Mouse (Mus musculus): ENCODE results near the gene Unc119.

Unc119 gene

DNA sequence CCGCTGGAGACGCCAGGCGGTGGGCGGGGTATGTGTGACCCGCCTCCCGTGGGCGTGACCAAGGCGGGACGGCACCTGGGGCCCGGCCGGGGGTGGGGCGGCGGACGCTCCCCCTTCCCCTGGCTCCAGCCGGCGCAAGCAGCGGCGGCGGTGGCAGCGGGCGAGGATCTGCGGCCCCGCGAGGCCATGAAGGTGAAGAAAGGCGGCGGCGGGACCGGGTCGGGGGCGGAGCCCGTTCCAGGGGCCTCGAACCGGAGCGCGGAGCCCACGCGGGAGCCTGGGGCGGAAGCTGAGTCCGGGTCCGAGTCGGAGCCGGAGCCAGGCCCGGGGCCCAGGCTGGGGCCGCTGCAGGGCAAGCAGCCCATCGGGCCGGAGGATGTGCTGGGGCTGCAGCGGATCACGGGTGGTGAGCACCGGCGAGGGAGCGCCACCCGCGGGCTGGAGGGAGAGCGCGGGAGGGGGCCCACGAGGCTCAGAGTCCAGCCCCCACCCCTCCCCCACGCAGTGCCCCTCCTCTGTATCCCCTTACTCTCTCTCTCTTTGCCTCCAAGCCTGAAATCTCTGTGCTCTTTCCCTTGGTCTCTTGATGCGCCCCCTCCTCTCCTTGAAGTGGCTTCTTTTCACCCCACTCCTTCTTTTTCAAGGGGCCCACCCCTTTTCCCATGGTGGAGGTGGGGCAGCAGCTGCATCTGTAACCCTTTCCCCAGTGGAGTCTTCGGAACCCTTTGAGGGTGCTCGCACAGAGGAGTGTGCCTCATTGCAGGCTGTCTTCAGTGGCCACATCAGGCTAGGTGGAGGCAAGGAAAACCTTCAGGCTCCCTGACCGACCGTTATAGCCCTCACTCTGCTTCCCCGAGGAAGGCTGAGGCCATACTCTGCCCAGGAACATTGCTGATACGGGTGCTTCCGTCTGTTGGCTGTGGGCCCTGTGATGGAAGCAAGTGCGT, at the start of gene Unc119:
Gene Unc119 (plus strand): TSS at position 102 of the 947 bp plus-strand sequence.
- DNase-seq (ENCODE audit: low read depth in 2 of 2, low spot score in 2 of 2) = peak; percentile 44 to 57

GRCm38 (mm10) chr11:78294585-78294984, 48.7 kb upstream of the Unc119 start:
- DNase-seq (ENCODE audit: low read depth in 2 of 2, low spot score in 2 of 2) = no peak

DNA sequence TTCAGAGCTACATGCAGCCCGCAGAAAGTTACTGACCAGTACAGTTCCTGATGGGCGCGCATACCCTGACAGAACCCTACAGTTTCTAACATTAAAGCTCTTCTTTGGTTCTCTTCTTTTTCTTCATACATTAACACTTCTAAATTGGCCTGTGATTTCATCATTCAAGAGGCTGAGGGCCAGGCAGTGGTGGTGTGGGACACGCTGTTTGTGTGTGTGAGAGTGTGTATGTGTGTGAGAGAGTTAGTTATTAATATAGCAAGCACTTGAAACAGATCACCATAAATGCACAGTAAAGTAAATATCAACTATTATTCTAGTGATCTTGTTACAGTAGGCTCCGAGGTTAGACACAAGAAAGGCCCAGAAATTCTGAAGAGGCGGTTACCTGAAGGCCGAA, 42.4 kb upstream of the Unc119 start:
- no peak for DNase-seq (ENCODE audit: low read depth in 2 of 2, low spot score in 2 of 2)

GRCm38 (mm10) chr11:78301357-78302084, 41.8 kb upstream of the Unc119 start, which contains the start of gene Spag5:
Gene Spag5 (plus strand): TSS chr11:78301529.
- peak; percentile 82 to 87 for DNase-seq (ENCODE audit: low read depth in 2 of 2, low spot score in 2 of 2)

- DNase-seq (ENCODE audit: low read depth in 2 of 2, low spot score in 2 of 2) = no peak
Observed at GRCm38 (mm10) chr11:78305272-78305671, 38.0 kb upstream of the Unc119 start.

GRCm38 (mm10) chr11:78310861-78311511, 32.3 kb upstream of the Unc119 start:
- no peak for DNase-seq (ENCODE audit: low read depth in 2 of 2, low spot score in 2 of 2)

GRCm38 (mm10) chr11:78313662-78314061, 29.6 kb upstream of the Unc119 start:
- DNase-seq (ENCODE audit: low read depth in 2 of 2, low spot score in 2 of 2) = no peak

DNA sequence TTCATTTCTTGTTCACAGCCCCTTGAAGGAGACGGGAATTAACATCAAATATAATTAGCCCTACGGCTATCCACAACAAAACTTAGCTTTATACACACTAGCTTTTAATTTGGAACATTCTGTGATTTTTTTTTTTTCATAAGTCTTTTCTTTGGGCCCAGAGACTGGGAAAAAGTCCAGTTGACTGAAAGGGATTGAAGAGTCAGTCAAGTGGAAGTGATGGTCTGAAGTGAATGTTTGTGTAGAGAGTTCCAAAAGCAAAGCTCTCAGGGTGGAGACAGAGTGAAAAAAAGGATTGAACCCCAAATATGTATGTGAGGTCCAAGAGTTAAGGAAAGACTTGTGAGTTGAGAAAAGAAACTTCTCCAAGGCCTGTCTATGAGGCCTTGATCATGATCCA, 24.9 kb upstream of the Unc119 start:
- DNase-seq (ENCODE audit: low read depth in 2 of 2, low spot score in 2 of 2) = no peak

GRCm38 (mm10) chr11:78322076-78322831, 21.0 kb upstream of the Unc119 start:
- DNase-seq (ENCODE audit: low read depth in 2 of 2, low spot score in 2 of 2) = no peak

DNA sequence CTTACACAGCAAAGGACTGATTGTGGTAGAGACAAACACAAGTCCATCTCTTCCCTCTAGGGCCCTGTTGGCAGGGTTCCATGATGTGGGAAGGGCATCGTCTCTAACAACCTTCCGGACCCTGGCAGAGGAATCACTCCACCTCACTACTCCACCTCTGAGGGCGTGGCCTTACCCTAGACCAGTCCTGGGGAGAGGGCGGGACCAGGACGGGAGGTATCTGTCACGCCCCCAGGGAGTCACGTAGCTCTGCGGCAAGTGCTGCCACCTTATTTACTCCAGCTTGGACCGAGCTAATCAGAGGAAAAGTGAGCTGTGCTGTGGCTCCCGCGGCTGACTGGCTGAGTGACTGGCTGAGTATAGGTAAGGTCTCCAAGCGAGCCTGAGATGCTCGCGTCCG, 20.4 kb upstream of the Unc119 start, which contains the start of gene Aldoc:
Gene Aldoc (plus strand): TSS at position 109 of the 400 bp plus-strand sequence.
- DNase-seq (ENCODE audit: low read depth in 2 of 2, low spot score in 2 of 2) = peak; percentile 66 to 82

GRCm38 (mm10) chr11:78324000-78324785, 19.1 kb upstream of the Unc119 start:
- no peak for DNase-seq (ENCODE audit: low read depth in 2 of 2, low spot score in 2 of 2)

DNA sequence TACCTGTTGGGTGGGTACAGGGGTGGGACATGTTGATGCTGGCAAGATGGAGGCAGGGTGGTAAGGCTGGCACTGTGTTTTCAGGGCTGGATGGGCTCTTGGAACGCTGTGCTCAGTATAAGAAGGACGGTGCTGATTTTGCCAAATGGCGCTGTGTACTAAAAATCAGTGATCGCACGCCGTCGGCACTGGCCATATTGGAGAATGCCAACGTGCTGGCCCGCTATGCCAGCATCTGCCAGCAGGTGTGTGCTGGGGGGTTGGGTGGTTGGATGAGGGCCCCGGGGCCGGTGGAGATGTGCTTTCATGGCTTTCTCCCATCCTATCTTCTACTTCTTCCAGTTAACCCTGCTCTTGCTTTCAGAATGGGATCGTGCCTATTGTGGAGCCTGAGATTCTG, 18.3 kb upstream of the Unc119 start:
- no peak for DNase-seq (ENCODE audit: low read depth in 2 of 2, low spot score in 2 of 2)

DNA sequence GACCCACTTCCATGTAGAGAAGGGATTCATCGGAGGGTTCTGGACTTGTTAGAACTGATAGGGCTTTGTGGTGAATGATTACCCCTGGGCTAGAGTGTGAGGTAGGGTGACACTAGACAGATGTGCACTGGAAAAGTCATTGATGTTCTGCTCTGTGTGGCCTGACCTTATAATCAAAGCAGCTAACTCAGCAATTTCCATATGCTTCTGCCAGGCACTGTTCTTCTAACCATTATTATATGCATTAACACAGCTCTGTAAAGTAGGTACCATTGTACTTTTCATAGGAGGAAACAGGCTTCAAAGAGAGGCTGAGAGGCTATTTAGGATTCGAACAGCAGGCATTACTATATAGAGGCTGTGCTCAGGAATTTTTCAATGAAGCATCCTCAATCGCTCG, 16.1 kb upstream of the Unc119 start:
- DNase-seq (ENCODE audit: low read depth in 2 of 2, low spot score in 2 of 2) = no peak

GRCm38 (mm10) chr11:78327634-78328511, 15.4 kb upstream of the Unc119 start, which contains the start of gene Pigs:
Gene Pigs (plus strand): TSS chr11:78328415.
- peak; percentile 83 to 92 for DNase-seq (ENCODE audit: low read depth in 2 of 2, low spot score in 2 of 2)

GRCm38 (mm10) chr11:78328512-78329056, 14.7 kb upstream of the Unc119 start:
- no peak for DNase-seq (ENCODE audit: low read depth in 2 of 2, low spot score in 2 of 2)

GRCm38 (mm10) chr11:78332676-78333075, 10.6 kb upstream of the Unc119 start:
- no peak for DNase-seq (ENCODE audit: low read depth in 2 of 2, low spot score in 2 of 2)

- DNase-seq (ENCODE audit: low read depth in 2 of 2, low spot score in 2 of 2) = no peak
Observed at GRCm38 (mm10) chr11:78333992-78334391, 9.3 kb upstream of the Unc119 start.

GRCm38 (mm10) chr11:78337040-78337439, 6.2 kb upstream of the Unc119 start:
- DNase-seq (ENCODE audit: low read depth in 2 of 2, low spot score in 2 of 2) = no peak

DNA sequence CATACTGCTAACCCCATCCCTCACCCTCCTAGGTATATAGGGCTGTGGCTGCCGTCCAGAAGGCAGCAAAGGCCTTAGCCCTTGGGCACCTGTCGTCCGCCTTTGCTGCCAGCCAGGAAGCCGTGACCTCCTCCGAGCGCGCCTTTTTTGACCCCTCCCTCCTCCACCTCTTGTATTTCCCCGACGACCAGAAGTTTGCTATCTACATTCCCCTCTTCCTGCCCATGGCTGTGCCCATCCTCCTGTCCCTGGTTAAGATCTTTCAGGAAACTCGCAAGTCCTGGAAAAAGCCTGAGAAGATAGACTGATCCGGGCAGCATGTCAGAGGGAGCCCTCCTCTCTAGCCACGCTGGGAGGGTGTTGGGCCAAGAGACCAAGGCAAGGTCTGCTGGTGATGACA, 1.6 kb upstream of the Unc119 start:
- DNase-seq (ENCODE audit: low read depth in 2 of 2, low spot score in 2 of 2) = no peak
